Mouse (Mus musculus) midbrain, embryonic 14.5 days (tissue): ENCODE results near the gene Grid2. TPM values are rescaled to one million over a fixed set of nuclear protein-coding genes. Genes with fewer than 3 reads are reported as not detected.
A peak's percentile ranks its signal among the peaks of the same experiment; 100 is the strongest.

Experiments used
- ATAC-seq: fragments of 200-750 bp; cut with Nextera tagmentation; 2 replicates; pipeline ENCODE4 v1.8.0; 2017; ENCODE audit warnings: moderate number of reproducible peaks, moderate library complexity; ENCODE audit not compliant: low FRiP score, low TSS enrichment
- DNase-seq: peaks from one replicate; pipeline ENCODE4 v3.0.0-alpha.2; 2015
- H3K27ac ChIP-seq: fragments of 300-500 bp; sonication (generic); replicated peaks from 2 replicates; pipeline ENCODE4 v1.5.1; 2014; ENCODE audit warnings: mild to moderate bottlenecking, low read depth, low read length, moderate library complexity
- H3K27me3 ChIP-seq: fragments of 300-500 bp; sonication (generic); 2 replicates; pipeline ENCODE4 v1.6.1; 2014; ENCODE audit warnings: low read length, control low read depth, mixed read lengths; ENCODE audit not compliant: control insufficient read depth, insufficient read depth
- H3K36me3 ChIP-seq: fragments of 300-500 bp; sonication (generic); 2 replicates; pipeline ENCODE4 v1.6.1; 2014; ENCODE audit warnings: low read length, control low read depth; ENCODE audit not compliant: control insufficient read depth, insufficient read depth
- H3K4me1 ChIP-seq: fragments of 300-500 bp; sonication (generic); 2 replicates; pipeline ENCODE4 v1.6.1; 2014; ENCODE audit warnings: mild to moderate bottlenecking, antibody characterized with exemption, low read length, control low read depth; ENCODE audit not compliant: control insufficient read depth, insufficient read depth
- H3K4me2 ChIP-seq: fragments of 300-500 bp; sonication (generic); 2 replicates; pipeline ENCODE4 v1.6.1; 2014; ENCODE audit warnings: mild to moderate bottlenecking, low read length, moderate library complexity
- H3K4me3 ChIP-seq: fragments of 300-500 bp; sonication (generic); replicated peaks from 2 replicates; pipeline ENCODE4 v1.5.1; 2014; ENCODE audit warnings: low read depth, low read length
- H3K9ac ChIP-seq: fragments of 300-500 bp; sonication (generic); replicated peaks from 2 replicates; pipeline ENCODE4 v1.6.1; 2014; ENCODE audit warnings: mild to moderate bottlenecking, low read length, moderate library complexity
- H3K9me3 ChIP-seq: fragments of 300-500 bp; sonication (generic); 2 replicates; pipeline ENCODE4 v1.6.1; 2016; ENCODE audit warnings: low read length, control low read depth, mixed read lengths; ENCODE audit not compliant: control insufficient read depth
- whole genome bisulfite sequencing: fragments of 180-500 bp; shearing (Covaris S2); extraction: QIAGEN DNeasy Blood & Tissue Kit; methylation state at CpG from one replicate; pipeline ENCODE4 v1.1.7; 2014; 5-methylcytosine and 5-hydroxymethylcytosine counted together
- polyA plus RNA-seq: library from polyadenylated mRNA; unstranded; fragments of >200 nt; fragmentation: Nextera tagmentation; extraction: Ambion mirVana; gene quantifications from 2 replicates; pipeline ENCODE4 v1.2.1, GENCODE M21; 2014

Grid2 gene
- polyA plus RNA-seq, 1 experiment from 2014 or later, result 14.5 TPM

DNA sequence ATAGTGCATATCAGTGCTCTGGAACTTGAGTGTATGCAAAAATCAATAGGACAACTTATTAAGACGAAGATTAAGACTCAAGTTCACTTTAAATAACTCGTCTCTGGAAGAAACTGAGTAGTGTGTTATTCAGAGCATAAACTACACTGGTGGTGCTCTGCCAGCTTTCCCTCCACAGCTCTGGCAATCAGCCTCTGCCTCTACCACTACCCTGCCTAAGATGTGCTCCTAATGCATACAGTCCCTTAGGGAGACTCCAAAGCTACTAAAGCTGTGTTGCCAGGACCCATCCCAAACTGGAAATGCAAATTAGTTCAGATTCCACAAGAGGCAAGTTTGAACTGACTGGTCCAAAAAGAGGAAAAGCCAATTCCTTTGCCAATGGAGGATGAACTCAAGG is 1224.9 kb downstream of the Grid2 start:
- Histone ChIP-seq H3K4me1 (no peaks in the 10 kb centered on the region), H3K4me2 (no peak overlapping the region), H3K36me3 (no peaks in the 10 kb centered on the region), H3K4me3 (no peak overlapping the region), H3K9me3 (no peaks in the 10 kb centered on the region), H3K9ac (no peak overlapping the region), H3K27me3 (no peaks in the 10 kb centered on the region), H3K27ac (no peak overlapping the region)
- ATAC-seq (no peak), DNase-seq (no peak)
- 74% methylated on average over 2 of the region's 2 CpGs for WGBS

- Histone ChIP-seq H3K4me3 (no peak overlapping the region), H3K9ac (no peak overlapping the region), H3K9me3 (no peaks in the 10 kb centered on the region), H3K4me2 (no peak overlapping the region), H3K27me3 (no peaks in the 10 kb centered on the region), H3K27ac (no peak overlapping the region), H3K4me1 (no peaks in the 10 kb centered on the region), H3K36me3 (no peaks in the 10 kb centered on the region)
- ATAC-seq, result no peak
- WGBS, result 63% methylated on average over 4 of the region's 4 CpGs
- peak; percentile 51 for DNase-seq
Observed at GRCm38 (mm10) chr6:64490313-64491067, 1234.8 kb downstream of the Grid2 start.

GRCm38 (mm10) chr6:64504394-64504793 is 1248.7 kb downstream of the Grid2 start:
- Histone ChIP-seq H3K4me1 (no peaks in the 10 kb centered on the region), H3K9me3 (no peaks in the 10 kb centered on the region), H3K9ac (no peak overlapping the region), H3K27me3 (no peaks in the 10 kb centered on the region), H3K4me3 (no peak overlapping the region), H3K36me3 (no peaks in the 10 kb centered on the region), H3K4me2 (no peak overlapping the region), H3K27ac (no peak overlapping the region)
- ATAC-seq, result no peak
- WGBS, result 84% methylated on average over 1 of the region's 1 CpGs
- no peak for DNase-seq

DNA sequence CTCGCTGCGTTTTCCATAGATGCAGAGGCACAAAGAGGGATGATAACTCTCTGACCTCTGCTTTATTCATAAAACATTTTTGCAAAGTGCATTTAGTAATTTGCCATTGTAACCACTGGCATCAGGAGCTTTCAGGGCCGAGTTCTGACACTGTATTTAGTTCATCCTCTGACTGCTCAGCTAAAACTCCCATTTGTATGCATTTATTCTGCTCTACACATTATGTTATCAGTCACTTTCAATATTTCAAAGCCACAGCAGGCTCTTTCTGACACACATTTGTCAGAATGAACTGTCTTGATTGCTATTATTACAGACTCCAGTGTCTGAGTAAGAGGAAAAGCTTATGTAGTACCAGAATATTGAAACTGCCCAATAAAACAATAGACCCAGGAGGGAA is 1286.5 kb downstream of the Grid2 start:
- Histone ChIP-seq H3K9ac (no peak overlapping the region), H3K36me3 (no peaks in the 10 kb centered on the region), H3K27me3 (no peaks in the 10 kb centered on the region), H3K9me3 (no peaks in the 10 kb centered on the region), H3K27ac (no peak overlapping the region), H3K4me2 (no peak overlapping the region), H3K4me1 (no peaks in the 10 kb centered on the region), H3K4me3 (no peak overlapping the region)
- no peak for ATAC-seq
- peak; percentile 47 for DNase-seq
- WGBS, result 57% methylated on average over 3 of the region's 3 CpGs

- no peak overlapping the region for H3K4me3 ChIP-seq
- H3K4me1 ChIP-seq, result no peaks in the 10 kb centered on the region
- H3K27me3 ChIP-seq, result no peaks in the 10 kb centered on the region
- 77% methylated on average over 3 of the region's 3 CpGs for WGBS
- no peaks in the 10 kb centered on the region for H3K9me3 ChIP-seq
- no peak for ATAC-seq
- no peak overlapping the region for H3K9ac ChIP-seq
- no peak overlapping the region for H3K4me2 ChIP-seq
- DNase-seq, result no peak
- H3K27ac ChIP-seq, result no peak overlapping the region
- H3K36me3 ChIP-seq, result no peaks in the 10 kb centered on the region
Observed at GRCm38 (mm10) chr6:64553645-64554044, 1298.0 kb downstream of the Grid2 start.

DNA sequence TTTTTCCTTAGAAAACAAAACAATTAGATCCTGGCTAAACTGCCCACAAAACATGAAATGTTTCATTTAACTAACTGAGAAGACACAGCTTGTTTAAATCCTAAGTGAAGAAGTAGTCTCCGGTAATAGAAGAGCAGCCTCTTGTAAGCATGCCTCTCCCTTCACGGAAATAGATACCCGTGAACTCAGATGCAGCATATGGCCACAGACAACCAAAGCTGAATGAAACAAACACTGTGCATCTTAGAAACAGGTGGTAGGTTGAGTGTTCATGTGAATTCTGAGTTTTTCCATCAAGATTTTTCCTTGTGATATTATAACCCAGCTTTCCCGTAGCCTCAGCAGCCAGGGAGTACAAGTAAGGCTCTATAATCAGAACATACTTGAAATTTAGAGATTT is 1299.5 kb downstream of the Grid2 start:
- ATAC-seq, result no peak
- DNase-seq, result no peak
- Histone ChIP-seq H3K27ac (no peak overlapping the region), H3K4me1 (no peaks in the 10 kb centered on the region), H3K9ac (no peak overlapping the region), H3K4me3 (no peak overlapping the region), H3K36me3 (no peaks in the 10 kb centered on the region), H3K4me2 (no peak overlapping the region), H3K9me3 (no peaks in the 10 kb centered on the region), H3K27me3 (no peaks in the 10 kb centered on the region)
- 92% methylated on average over 4 of the region's 4 CpGs for WGBS

DNA sequence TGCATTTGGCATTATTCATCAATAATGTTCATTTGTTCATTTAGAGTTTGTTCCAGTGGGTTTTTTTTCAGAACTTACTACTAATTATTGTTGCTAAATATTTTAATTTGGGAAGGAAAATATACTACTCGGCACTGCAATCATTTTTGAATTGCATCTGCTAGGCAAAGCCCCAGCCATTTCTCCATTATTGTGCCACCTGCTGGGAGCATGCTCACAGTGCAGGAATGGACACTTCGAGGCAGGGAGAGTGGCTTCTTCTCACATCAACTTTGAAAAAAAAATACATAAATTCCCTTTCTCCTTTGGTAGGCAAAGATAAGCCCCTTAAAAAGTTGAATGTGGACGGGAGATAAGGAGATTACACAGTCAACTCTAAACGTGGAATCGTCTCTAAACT is 1312.9 kb downstream of the Grid2 start:
- ATAC-seq (no peak), DNase-seq (peak; percentile 74)
- H3K9ac ChIP-seq, result no peak overlapping the region
- WGBS, result 49% methylated on average over 5 of the region's 5 CpGs
- no peak overlapping the region for H3K4me2 ChIP-seq
- H3K4me3 ChIP-seq, result no peak overlapping the region
- no peaks in the 10 kb centered on the region for H3K36me3 ChIP-seq
- no peaks in the 10 kb centered on the region for H3K4me1 ChIP-seq
- H3K27ac ChIP-seq, result no peak overlapping the region
- H3K9me3 ChIP-seq, result no peaks in the 10 kb centered on the region
- no peaks in the 10 kb centered on the region for H3K27me3 ChIP-seq

DNA sequence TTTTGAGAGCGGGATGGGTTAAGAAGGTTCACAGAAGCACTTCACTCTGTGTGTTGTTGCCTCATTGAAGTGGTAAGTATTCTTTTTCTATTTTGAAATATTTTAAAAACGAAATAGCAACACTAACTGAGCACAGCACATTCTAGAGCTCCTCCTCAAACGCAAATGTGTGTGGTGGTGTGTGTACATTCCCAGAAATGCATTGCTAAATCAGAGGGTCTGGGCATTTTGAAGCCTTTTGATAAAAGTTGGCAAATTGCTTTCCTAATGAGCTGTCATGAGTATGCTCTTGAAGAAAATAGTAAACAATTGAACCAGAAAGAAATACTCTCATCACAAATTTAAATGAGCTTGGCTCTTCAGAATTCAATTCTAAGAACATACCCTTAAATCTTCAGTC is 1325.7 kb downstream of the Grid2 start:
- no peak for ATAC-seq
- no peak overlapping the region for H3K4me2 ChIP-seq
- WGBS, result 75% methylated on average over 3 of the region's 3 CpGs
- H3K36me3 ChIP-seq, result no peaks in the 10 kb centered on the region
- H3K27ac ChIP-seq, result no peak overlapping the region
- H3K4me1 ChIP-seq, result no peaks in the 10 kb centered on the region
- no peaks in the 10 kb centered on the region for H3K9me3 ChIP-seq
- no peak for DNase-seq
- no peak overlapping the region for H3K4me3 ChIP-seq
- H3K9ac ChIP-seq, result no peak overlapping the region
- no peaks in the 10 kb centered on the region for H3K27me3 ChIP-seq

GRCm38 (mm10) chr6:64588487-64589205 is 1333.0 kb downstream of the Grid2 start:
- Histone ChIP-seq H3K4me1 (no peaks in the 10 kb centered on the region), H3K27ac (no peak overlapping the region), H3K4me3 (no peak overlapping the region), H3K4me2 (no peak overlapping the region), H3K27me3 (no peaks in the 10 kb centered on the region), H3K9me3 (no peaks in the 10 kb centered on the region), H3K36me3 (no peaks in the 10 kb centered on the region), H3K9ac (no peak overlapping the region)
- DNase-seq (no peak), ATAC-seq (no peak)
- 55% methylated on average over 7 of the region's 7 CpGs for WGBS
